Mouse (Mus musculus) CH12.LX (cell line): ENCODE data around the gene Tsku. TPM values are rescaled to one million over a fixed set of nuclear protein-coding genes. Genes with fewer than 3 reads are reported as not detected.

Experiments
- DNase-seq: peaks from one replicate; pipeline ENCODE4 v3.0.0-alpha.2; 2013; ENCODE audit errors: extremely low read depth
- H3K27ac ChIP-seq: 2 replicates; pipeline ENCODE4 v1.5.1; 2012; ENCODE audit warnings: low read depth, mild to moderate bottlenecking, control low read depth, moderate library complexity; ENCODE audit not compliant: insufficient read depth
- H3K27me3 ChIP-seq: replicated peaks from 2 replicates; pipeline ENCODE3; 2012; ENCODE audit warnings: inconsistent platforms
- H3K36me3 ChIP-seq, 2 experiments: replicated peaks in 1 of 2; 2 replicates each; pipeline versions ENCODE3 to v1.6.1; 2012; ENCODE audit warnings: inconsistent platforms in 1 of 2, low read length in 1 of 2, mild to moderate bottlenecking in 1 of 2, mixed read lengths in 1 of 2, moderate library complexity in 1 of 2; ENCODE audit not compliant: control insufficient read depth in 1 of 2, insufficient read depth in 1 of 2
- H3K4me1 ChIP-seq, 2 experiments: 2 replicates each; pipeline ENCODE4 v1.6.1; 2012; ENCODE audit warnings: inconsistent platforms in 1 of 2, moderate library complexity in 1 of 2; ENCODE audit not compliant: insufficient read depth in 2 of 2, control insufficient read depth in 1 of 2
- H3K4me2 ChIP-seq: 2 replicates; pipeline ENCODE4 v1.6.1; 2012; ENCODE audit warnings: low read depth, mild to moderate bottlenecking, control low read depth; ENCODE audit not compliant: poor library complexity, insufficient read depth, severe bottlenecking
- H3K4me3 ChIP-seq, 3 experiments: fragments of 150-350 bp in 1 of 3; sonication (generic) in 1 of 3; replicated peaks in 1 of 3; 2 replicates each; pipeline versions ENCODE3 to v1.5.1; 2011 to 2012; ENCODE audit warnings: low read depth in 2 of 3, low read length in 2 of 3, mild to moderate bottlenecking in 2 of 3, moderate library complexity in 2 of 3, control low read depth in 1 of 3, improper control_type of control experiment in 1 of 3, inconsistent platforms in 1 of 3, mixed read lengths in 1 of 3; ENCODE audit not compliant: poor library complexity in 1 of 3
- H3K79me2 ChIP-seq: replicated peaks from 2 replicates; pipeline ENCODE4 v1.6.1; 2012; ENCODE audit warnings: mild to moderate bottlenecking, moderate library complexity; ENCODE audit not compliant: control insufficient read depth, poor library complexity, insufficient read depth, severe bottlenecking; ENCODE audit errors: extremely low read depth
- H3K9ac ChIP-seq: 2 replicates; pipeline ENCODE4 v1.6.1; 2012; ENCODE audit warnings: low read depth, mild to moderate bottlenecking, control low read depth, moderate library complexity; ENCODE audit not compliant: insufficient read depth
- H3K9me3 ChIP-seq: replicated peaks from 2 replicates; pipeline ENCODE3; 2012; ENCODE audit warnings: low read length, inconsistent platforms, mixed read lengths
- CHD1 ChIP-seq: IDR thresholded peaks from 2 replicates; pipeline ENCODE4 v1.6.1; 2012; ENCODE audit warnings: low read depth, low read length, improper control_type of control experiment, inconsistent platforms
- CTCF ChIP-seq, 2 experiments: IDR thresholded peaks in 1 of 2; conservative IDR thresholded peaks in 1 of 2; 2 replicates each; pipeline ENCODE4 v1.5.1; 2011 to 2012; ENCODE audit warnings: low read depth in 2 of 2, low read length in 2 of 2, improper control_type of control experiment in 1 of 2, inconsistent platforms in 1 of 2, mild to moderate bottlenecking in 1 of 2, moderate library complexity in 1 of 2
- ELF1 ChIP-seq: IDR thresholded peaks from 2 replicates; pipeline ENCODE4 v1.6.1; 2014; ENCODE audit warnings: low read depth, mild to moderate bottlenecking, inconsistent platforms, low read length, improper control_type of control experiment
- ETS1 ChIP-seq: conservative IDR thresholded peaks from 2 replicates; pipeline ENCODE4 v1.6.1; 2012; ENCODE audit warnings: low read depth, mild to moderate bottlenecking, inconsistent platforms, low read length, improper control_type of control experiment, moderate library complexity
- GABPA ChIP-seq: IDR thresholded peaks from 2 replicates; pipeline ENCODE4 v1.6.1; 2012; ENCODE audit warnings: low read depth, low read length, improper control_type of control experiment, inconsistent platforms; ENCODE audit not compliant: insufficient replicate concordance
- HCFC1 ChIP-seq: IDR thresholded peaks from 2 replicates; pipeline ENCODE4 v1.6.1; 2012; ENCODE audit warnings: low read depth, mild to moderate bottlenecking, inconsistent platforms, low read length, improper control_type of control experiment
- IRF4 ChIP-seq: IDR thresholded peaks from 2 replicates; pipeline ENCODE4 v1.6.1; 2014; ENCODE audit warnings: low read depth, mild to moderate bottlenecking, inconsistent platforms, low read length, improper control_type of control experiment
- JUN ChIP-seq: IDR thresholded peaks from 2 replicates; pipeline ENCODE4 v1.6.1; 2011; ENCODE audit warnings: low read depth, mild to moderate bottlenecking, low read length, improper control_type of control experiment, moderate library complexity; ENCODE audit not compliant: insufficient read depth
- JUND ChIP-seq: conservative IDR thresholded peaks from 2 replicates; pipeline ENCODE4 v1.6.1; 2011; ENCODE audit warnings: low read depth, low read length, improper control_type of control experiment
- KAT2A ChIP-seq: IDR thresholded peaks from 2 replicates; pipeline ENCODE4 v1.6.1; 2012; ENCODE audit warnings: low read length, improper control_type of control experiment, inconsistent platforms; ENCODE audit not compliant: insufficient replicate concordance
- MAFK ChIP-seq: IDR thresholded peaks from 2 replicates; pipeline ENCODE4 v1.6.1; 2011; ENCODE audit warnings: low read length, improper control_type of control experiment; ENCODE audit not compliant: insufficient replicate concordance
- MAX ChIP-seq: IDR thresholded peaks from 2 replicates; pipeline ENCODE4 v1.6.1; 2011; ENCODE audit warnings: low read length, improper control_type of control experiment
- MXI1 ChIP-seq: IDR thresholded peaks from 2 replicates; pipeline ENCODE4 v1.6.1; 2011; ENCODE audit warnings: mild to moderate bottlenecking, low read depth, low read length, improper control_type of control experiment
- MYC ChIP-seq: IDR thresholded peaks from 2 replicates; pipeline ENCODE4 v1.6.1; 2011; ENCODE audit warnings: low read depth, mild to moderate bottlenecking, improper control_type of control experiment, low read length
- NRF1 ChIP-seq: IDR thresholded peaks from 2 replicates; pipeline ENCODE4 v1.6.1; 2014; ENCODE audit warnings: low read depth, mild to moderate bottlenecking, inconsistent platforms, low read length, improper control_type of control experiment, moderate library complexity
- POLR2A ChIP-seq: IDR thresholded peaks from 2 replicates; pipeline ENCODE4 v1.6.1; 2011; ENCODE audit warnings: low read depth, mild to moderate bottlenecking, improper control_type of control experiment, low read length
- POLR2AphosphoS2 ChIP-seq: IDR thresholded peaks from 2 replicates; pipeline ENCODE4 v1.6.1; 2011; ENCODE audit warnings: low read depth, low read length, improper control_type of control experiment
- RAD21 ChIP-seq: IDR thresholded peaks from 2 replicates; pipeline ENCODE4 v1.6.1; 2011; ENCODE audit warnings: low read depth, mild to moderate bottlenecking, low read length, improper control_type of control experiment, moderate library complexity
- SMC3 ChIP-seq: IDR thresholded peaks from 2 replicates; pipeline ENCODE4 v1.6.1; 2011; ENCODE audit warnings: low read depth, low read length, improper control_type of control experiment
- TBP ChIP-seq: conservative IDR thresholded peaks from 2 replicates; pipeline ENCODE4 v1.6.1; 2011; ENCODE audit warnings: low read depth, low read length, improper control_type of control experiment
- TCF12 ChIP-seq: IDR thresholded peaks from 2 replicates; pipeline ENCODE4 v1.6.1; 2014; ENCODE audit warnings: low read depth, mild to moderate bottlenecking, inconsistent platforms, low read length, improper control_type of control experiment
- UBTF ChIP-seq: IDR thresholded peaks from 2 replicates; pipeline ENCODE4 v1.6.1; 2012; ENCODE audit warnings: low read depth, mild to moderate bottlenecking, inconsistent platforms, low read length, improper control_type of control experiment, moderate library complexity
- USF2 ChIP-seq: conservative IDR thresholded peaks from 2 replicates; pipeline ENCODE4 v1.6.1; 2011; ENCODE audit warnings: low read depth, low read length, improper control_type of control experiment
- ZC3H11A ChIP-seq: IDR thresholded peaks from 2 replicates; pipeline ENCODE4 v1.6.1; 2012; ENCODE audit warnings: low read depth, mild to moderate bottlenecking, inconsistent platforms, low read length, improper control_type of control experiment
- ZMIZ1 ChIP-seq: IDR thresholded peaks from 2 replicates; pipeline ENCODE4 v1.6.1; 2012; ENCODE audit warnings: low read depth, mild to moderate bottlenecking, inconsistent platforms, low read length, improper control_type of control experiment
- dilution Hi-C: fragments of 300-500 bp; cut with MboI; formaldehyde crosslinking; loops from 2 replicates; pipeline ENCODE4 v1.14.3; 2020; ENCODE audit warnings: low sequenced_read_pairs; ENCODE audit not compliant: extremely low pct_unique_long_range_greater_than_20kb, extremely low pct_ligation_motif_present
- in situ Hi-C: fragments of 300-500 bp; cut with MboI; formaldehyde crosslinking; loops from 3 replicates; pipeline ENCODE4 v1.14.3; 2019; ENCODE audit warnings: low sequenced_read_pairs, low pct_ligation_motif_present, low pct_unique_long_range_greater_than_20kb, mixed read lengths
- polyA plus RNA-seq: library from polyadenylated mRNA; unstranded; fragments of >175 nt; gene quantifications from 2 replicates; pipeline ENCODE4 v1.2.1, GENCODE M21; 2012; ENCODE audit warnings: low read depth; ENCODE audit not compliant: insufficient read length
- total RNA-seq, 2 experiments: library from RNA; depleted of rRNA; stranded (reverse); fragments of 300-350 nt in 1 of 2; fragments of >200 nt in 1 of 2; gene quantifications; 2 replicates each; pipeline ENCODE4 v1.2.3; 2012 to 2014

The Tsku gene
- total and polyA plus RNA-seq, 3 experiments = 1.4 to 3.9 (median 3.9) TPM

- Histone ChIP-seq H3K9me3 (no peaks in the 10 kb centered on the region), H3K4me2 (no peak overlapping the region), H3K4me3 (no peak overlapping the region), H3K9ac (no peak overlapping the region), H3K27me3 (no peaks in the 10 kb centered on the region), H3K79me2 (no peaks in the 10 kb centered on the region), H3K27ac (no peak overlapping the region), H3K36me3 (no peaks in the 10 kb centered on the region), H3K4me1 (peaks cover 2 to 10% of the 10 kb centered on the region in 2 experiments; a peak in 3 of 4 replicates)
- dilution Hi-C loops = no loop called here
- in situ Hi-C loops = no loop called here
- TF ChIP-seq MXI1 (no peak), RAD21 (no peak), HCFC1 (no peak), SMC3 (no peak), TBP (no peak), POLR2A (no peak), NRF1 (no peak), ZMIZ1 (no peak), KAT2A (no peak), ZC3H11A (no peak), CTCF (conservative IDR thresholded peaks at IDR 0.05 in 1 of 2, IDR thresholded peaks at IDR 0.05 in 1 of 2; ENCODE audit: low read depth in 2 of 2, low read length in 2 of 2) (no peak), MYC (no peak), ELF1 (no peak), JUN (no peak)
- no peak for DNase-seq
Observed at GRCm38 (mm10) chr7:98329651-98330374, 31.3 kb downstream of the Tsku start.

GRCm38 (mm10) chr7:98328311-98328710 lies 32.8 kb downstream of the Tsku start:
- Histone ChIP-seq H3K4me2 (no peak overlapping the region), H3K4me1 (no peaks in the 10 kb centered on the region), H3K4me3 (no peak overlapping the region), H3K79me2 (no peaks in the 10 kb centered on the region), H3K36me3 (no peaks in the 10 kb centered on the region), H3K27ac (no peak overlapping the region), H3K9me3 (no peaks in the 10 kb centered on the region), H3K27me3 (no peaks in the 10 kb centered on the region), H3K9ac (no peak overlapping the region)
- dilution Hi-C loops = no loop called here
- DNase-seq = no peak
- TF ChIP-seq HCFC1 (no peak), USF2 (no peak), ZC3H11A (no peak), JUND (no peak), RAD21 (no peak), MAX (no peak), CHD1 (no peak), ETS1 (no peak), IRF4 (no peak), POLR2AphosphoS2 (no peak), KAT2A (no peak), TCF12 (no peak), SMC3 (no peak), TBP (no peak), MAFK (no peak), GABPA (no peak), ELF1 (no peak), UBTF (no peak)
- in situ Hi-C loops = no loop called here
